Mouse (Mus musculus): ENCODE measurements at regions not wholly inside any gene's neighbourhood (a gene's known extent, or its start where the extent isn't known, plus 50 kb on each side); places are given as distances from the start of the nearest gene placed in this dataset.

GRCm38 (mm10) chr4:62755237-62755900 is 195.7 kb downstream of the Rgs3 start:
- no peak for DNase-seq (ENCODE audit: low spot score in 2 of 2)

- DNase-seq (ENCODE audit: low spot score in 2 of 2), result no peak
Measured at GRCm38 (mm10) chr4:62756721-62757206, 197.1 kb downstream of the Rgs3 start.

- DNase-seq (ENCODE audit: low spot score in 2 of 2), result no peak
Measured at GRCm38 (mm10) chr4:62760748-62761604, 201.3 kb downstream of the Rgs3 start.

GRCm38 (mm10) chr4:62761672-62762071 is 202.0 kb downstream of the Rgs3 start:
- peak; percentile 65 to 66 for DNase-seq (ENCODE audit: low spot score in 2 of 2)

GRCm38 (mm10) chr4:62763990-62764389 is 201.4 kb upstream of the Zfp618 start:
- peak; percentile 73 to 79 for DNase-seq (ENCODE audit: low spot score in 2 of 2)

- DNase-seq (ENCODE audit: low spot score in 2 of 2), result no peak
Measured at GRCm38 (mm10) chr4:62769469-62770234, 195.7 kb upstream of the Zfp618 start.

GRCm38 (mm10) chr4:62775005-62775609 is 190.3 kb upstream of the Zfp618 start:
- DNase-seq (ENCODE audit: low spot score in 2 of 2), result no peak

- DNase-seq (ENCODE audit: low spot score in 2 of 2), result no peak
Measured at GRCm38 (mm10) chr4:62776881-62777280, 188.5 kb upstream of the Zfp618 start.

- no peak for DNase-seq (ENCODE audit: low spot score in 2 of 2)
Measured at GRCm38 (mm10) chr4:62777436-62777835, 187.9 kb upstream of the Zfp618 start.

- no peak for DNase-seq (ENCODE audit: low spot score in 2 of 2)
Measured at GRCm38 (mm10) chr4:62778621-62779020, 186.8 kb upstream of the Zfp618 start.

GRCm38 (mm10) chr4:62780409-62780808 is 185.0 kb upstream of the Zfp618 start:
- DNase-seq (ENCODE audit: low spot score in 2 of 2), result peak; percentile 85 to 86

GRCm38 (mm10) chr4:62780837-62781236 is 184.5 kb upstream of the Zfp618 start:
- DNase-seq (ENCODE audit: low spot score in 2 of 2), result no peak

GRCm38 (mm10) chr4:62781309-62781800 is 184.0 kb upstream of the Zfp618 start:
- DNase-seq (ENCODE audit: low spot score in 2 of 2), result no peak

GRCm38 (mm10) chr4:62785711-62786110 is 179.7 kb upstream of the Zfp618 start:
- no peak for DNase-seq (ENCODE audit: low spot score in 2 of 2)

- DNase-seq (ENCODE audit: low spot score in 2 of 2), result no peak
Measured at GRCm38 (mm10) chr4:62789696-62790095, 175.7 kb upstream of the Zfp618 start.

GRCm38 (mm10) chr4:62793582-62793981 is 171.8 kb upstream of the Zfp618 start:
- no peak for DNase-seq (ENCODE audit: low spot score in 2 of 2)

- DNase-seq (ENCODE audit: low spot score in 2 of 2), result no peak
Measured at GRCm38 (mm10) chr4:62795538-62795937, 169.8 kb upstream of the Zfp618 start.

- no peak for DNase-seq (ENCODE audit: low spot score in 2 of 2)
Measured at GRCm38 (mm10) chr4:62799923-62800322, 165.4 kb upstream of the Zfp618 start.

GRCm38 (mm10) chr4:62805841-62806240 is 159.5 kb upstream of the Zfp618 start:
- DNase-seq (ENCODE audit: low spot score in 2 of 2), result no peak

- no peak for DNase-seq (ENCODE audit: low spot score in 2 of 2)
Measured at GRCm38 (mm10) chr4:62806786-62807185, 158.6 kb upstream of the Zfp618 start.

GRCm38 (mm10) chr4:62807926-62808552 is 157.3 kb upstream of the Zfp618 start:
- no peak for DNase-seq (ENCODE audit: low spot score in 2 of 2)

Measured in right cerebral cortex, postnatal 36 days (tissue).